Mouse (Mus musculus): Measurements from ENCODE around the gene a.

GRCm38 (mm10) chr2:154763226-154763625 is 28.0 kb upstream of the a start:
- TF ChIP-seq CTCF (IDR thresholded peaks at IDR 0.05; ENCODE audit: low read depth) = no peak
- no peak for TF ChIP-seq EP300 (optimal IDR thresholded peaks at IDR 0.05)
